Mouse (Mus musculus) hindbrain, embryonic 16.5 days (tissue): ENCODE measurements around the gene Gbx1. TPM values are rescaled to one million over a fixed set of nuclear protein-coding genes. Genes with fewer than 3 reads are reported as not detected.
"Not testable (repeated sequence)": the region's sequence is repeated elsewhere in the genome, so short reads cannot be mapped to it uniquely, and the experiment has no call there.

Source experiments
- ATAC-seq: fragments of 200-750 bp; cut with Nextera tagmentation; 2 replicates; pipeline ENCODE4 v1.8.0; 2017; ENCODE audit warnings: moderate TSS enrichment, moderate library complexity
- H3K27ac ChIP-seq: fragments of 300-500 bp; sonication (generic); 2 replicates; pipeline ENCODE4 v1.5.1; 2014; ENCODE audit warnings: low read depth, mild to moderate bottlenecking, control low read depth, low read length, moderate library complexity
- H3K27me3 ChIP-seq: fragments of 300-500 bp; sonication (generic); replicated peaks from 2 replicates; pipeline ENCODE4 v1.6.1; 2014; ENCODE audit warnings: low read length; ENCODE audit not compliant: control insufficient read depth, insufficient read depth
- H3K36me3 ChIP-seq: fragments of 300-500 bp; sonication (generic); 2 replicates; pipeline ENCODE4 v1.6.1; 2014; ENCODE audit warnings: mild to moderate bottlenecking, low read length, moderate library complexity, mixed read lengths; ENCODE audit not compliant: control insufficient read depth, insufficient read depth
- H3K4me1 ChIP-seq: fragments of 300-500 bp; sonication (generic); 2 replicates; pipeline ENCODE4 v1.6.1; 2014; ENCODE audit warnings: low read depth, low read length; ENCODE audit not compliant: control insufficient read depth, insufficient read depth
- H3K4me2 ChIP-seq: fragments of 300-500 bp; sonication (generic); 2 replicates; pipeline ENCODE4 v1.6.1; 2014; ENCODE audit warnings: mild to moderate bottlenecking, low read length, control low read depth, moderate library complexity
- H3K4me3 ChIP-seq: fragments of 300-500 bp; sonication (generic); 2 replicates; pipeline ENCODE4 v1.5.1; 2014; ENCODE audit warnings: mild to moderate bottlenecking, low read length, control low read depth, moderate library complexity
- H3K9ac ChIP-seq: fragments of 300-500 bp; sonication (generic); 2 replicates; pipeline ENCODE4 v1.6.1; 2014; ENCODE audit warnings: low read depth, mild to moderate bottlenecking, control low read depth, low read length, moderate library complexity
- H3K9me3 ChIP-seq: fragments of 300-500 bp; sonication (generic); 2 replicates; pipeline ENCODE4 v1.6.1; 2014; ENCODE audit warnings: mild to moderate bottlenecking, low read length, moderate library complexity; ENCODE audit not compliant: control insufficient read depth
- WGBS: fragments of 180-500 bp; shearing (Covaris S2); extraction: QIAGEN DNeasy Blood & Tissue Kit; methylation state at CpG from one replicate; pipeline ENCODE4 v1.1.7; 2014; 5-methylcytosine and 5-hydroxymethylcytosine counted together
- polyA plus RNA-seq: library from polyadenylated mRNA; unstranded; fragments of >200 nt; fragmentation: Nextera tagmentation; extraction: Ambion mirVana; gene quantifications from 2 replicates; pipeline ENCODE4 v1.2.1, GENCODE M21; 2015

Gbx1 gene
- 2.3 and 3.0 TPM in 2 replicates for polyA plus RNA-seq

DNA sequence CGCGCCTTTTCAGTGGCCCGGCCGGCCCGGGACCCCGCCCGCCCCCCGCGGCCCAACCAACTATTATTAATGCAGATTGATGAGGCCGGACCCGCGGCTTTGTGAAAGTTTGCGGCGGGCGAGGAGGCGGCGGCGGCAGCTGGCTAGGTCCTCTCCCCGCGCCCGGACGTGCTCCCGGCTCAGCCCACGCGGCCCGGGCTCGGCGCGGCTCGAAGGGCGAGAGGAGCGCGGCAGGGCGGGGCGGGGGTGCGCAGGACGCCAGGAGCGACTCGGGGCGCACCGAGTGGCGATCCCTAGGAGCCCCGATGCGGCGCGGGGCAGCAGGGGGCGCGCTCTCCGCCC lies at the start of gene Gbx1:
Gene Gbx1 (minus strand): TSS at position 314 of the 342 bp plus-strand sequence.
- H3K27ac ChIP-seq: no peak within 1 kb of the TSS
- peak within 1 kb of the TSS; percentile 59 for H3K9ac ChIP-seq
- H3K27me3 ChIP-seq: peaks cover 37% of the 10 kb centered on the region
- H3K9me3 ChIP-seq: no peaks in the 10 kb centered on the region
- WGBS: under 1% methylated on average over 31 of the region's 49 CpGs
- ATAC-seq: no peak
- H3K4me1 ChIP-seq: peaks cover 13% of the 10 kb centered on the region
- H3K4me3 ChIP-seq: peak within 1 kb of the TSS; percentile 57
- no peaks in the 10 kb centered on the region for H3K36me3 ChIP-seq
- peak within 1 kb of the TSS; percentile 97 for H3K4me2 ChIP-seq

DNA sequence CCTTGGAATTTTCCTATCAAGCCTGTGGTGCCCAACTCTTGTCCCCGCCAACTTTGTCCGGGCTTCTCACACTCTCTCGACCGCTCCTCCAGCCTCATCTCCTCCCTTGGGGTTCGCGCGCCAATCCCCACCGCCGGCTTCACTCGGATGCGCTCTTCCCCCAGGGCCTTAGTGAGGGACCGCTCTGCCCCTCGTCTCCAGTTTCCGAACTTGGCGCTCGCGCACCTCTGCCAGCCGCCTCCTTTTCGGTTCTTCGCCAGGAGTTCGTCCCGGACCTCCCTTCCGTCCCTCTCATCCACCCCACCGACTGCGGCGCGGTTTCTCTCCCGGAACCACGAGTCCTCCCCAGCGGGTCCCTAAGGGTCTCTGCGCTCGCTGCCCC lies 49.8 kb upstream of the Gbx1 start:
- Histone ChIP-seq H3K27ac (peak overlapping the region; percentile 74), H3K9me3 (no peaks in the 10 kb centered on the region), H3K36me3 (peaks cover 16% of the 10 kb centered on the region), H3K9ac (peak overlapping the region; percentile 65), H3K27me3 (no peaks in the 10 kb centered on the region), H3K4me2 (peak overlapping the region; percentile 96), H3K4me3 (peak overlapping the region; percentile 65), H3K4me1 (peaks cover 12% of the 10 kb centered on the region)
- peak; percentile 25 for ATAC-seq
- WGBS: under 1% methylated on average over 32 of the region's 32 CpGs

DNA sequence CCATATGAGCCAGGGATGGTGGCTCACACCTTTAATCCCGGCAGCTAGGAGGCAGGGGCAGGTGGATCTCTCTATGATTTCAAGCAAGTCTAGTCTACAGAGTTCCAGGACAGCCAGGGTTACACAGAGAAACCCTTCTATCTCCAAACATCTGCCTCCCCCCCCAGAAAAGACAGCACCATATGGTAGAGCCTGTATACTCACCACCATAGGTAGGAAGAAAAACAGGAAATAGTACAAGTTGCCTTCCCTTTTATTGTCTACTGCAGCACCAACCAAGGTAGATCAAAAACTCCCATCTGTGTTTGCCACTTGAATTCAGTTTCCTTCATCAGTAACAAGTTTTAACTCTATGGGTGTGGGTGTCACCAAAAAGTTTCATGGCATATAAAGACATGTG lies 48.9 kb upstream of the Gbx1 start:
- H3K4me2 ChIP-seq: peak overlapping the region; percentile 96
- no peaks in the 10 kb centered on the region for H3K9me3 ChIP-seq
- ATAC-seq: no peak
- no peaks in the 10 kb centered on the region for H3K27me3 ChIP-seq
- H3K4me1 ChIP-seq: peaks cover 12% of the 10 kb centered on the region
- peaks cover 24% of the 10 kb centered on the region for H3K36me3 ChIP-seq
- no peak overlapping the region for H3K27ac ChIP-seq
- no peak overlapping the region for H3K9ac ChIP-seq
- no peak overlapping the region; the same call in 1 of the 2 replicates for H3K4me3 ChIP-seq
- WGBS: 92% methylated on average over 1 of the region's 1 CpGs

DNA sequence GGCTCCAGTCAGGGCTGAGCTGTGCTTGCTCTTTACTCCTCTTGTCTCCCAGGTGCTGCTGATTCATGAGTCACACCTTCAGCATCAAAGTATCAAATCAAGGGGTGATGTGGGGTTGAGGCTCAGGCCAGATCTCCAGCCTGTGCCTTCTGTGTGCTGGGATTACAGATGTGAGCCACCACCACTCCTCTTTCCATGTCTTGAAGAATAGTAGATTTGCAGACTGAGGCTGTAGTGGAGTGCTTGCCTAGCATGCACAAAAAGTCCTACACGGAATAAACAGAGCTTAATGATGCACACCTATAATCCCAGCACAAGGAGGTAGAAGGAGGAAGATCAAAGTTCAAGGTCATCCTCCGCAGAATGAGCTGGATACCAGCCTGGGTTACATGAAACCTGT lies 29.7 kb upstream of the Gbx1 start, which contains the start of gene 4931409K22Rik:
Gene 4931409K22Rik (minus strand): TSS at position 101 of the 400 bp plus-strand sequence.
- no peaks in the 10 kb centered on the region for H3K27me3 ChIP-seq
- 84% methylated on average over 2 of the region's 2 CpGs for WGBS
- H3K4me3 ChIP-seq: no peak within 1 kb of the TSS
- H3K4me1 ChIP-seq: no peaks in the 10 kb centered on the region
- H3K9me3 ChIP-seq: peaks cover 3% of the 10 kb centered on the region; the same call in 1 of the 2 replicates
- H3K36me3 ChIP-seq: no peaks in the 10 kb centered on the region
- no peak for ATAC-seq
- H3K27ac ChIP-seq: no peak within 1 kb of the TSS
- no peak within 1 kb of the TSS for H3K4me2 ChIP-seq
- H3K9ac ChIP-seq: no peak within 1 kb of the TSS

DNA sequence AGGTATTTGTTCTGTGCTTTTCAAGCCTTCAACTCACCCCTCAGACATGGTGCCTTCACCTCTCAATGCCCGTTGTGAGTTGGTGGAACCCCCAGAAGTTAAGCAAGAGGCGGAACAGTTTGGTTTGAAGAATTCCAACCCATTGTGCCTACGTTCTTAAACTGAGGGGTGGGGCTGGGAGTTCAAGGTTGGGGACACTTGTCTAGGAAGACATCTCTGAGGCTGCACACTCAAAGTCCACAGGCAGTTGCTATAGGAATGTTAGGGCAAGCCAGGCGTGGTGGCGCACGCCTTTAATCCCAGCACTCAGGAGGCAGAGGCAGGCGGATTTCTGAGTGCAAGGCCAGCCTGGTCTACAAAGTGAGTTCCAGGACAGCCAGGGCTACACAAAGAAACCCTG lies 28.3 kb upstream of the Gbx1 start:
- not testable (repeated sequence) for H3K4me2 ChIP-seq, H3K27ac ChIP-seq, H3K4me3 ChIP-seq, H3K27me3 ChIP-seq, ATAC-seq, H3K9me3 ChIP-seq, H3K9ac ChIP-seq, H3K36me3 ChIP-seq
- 95% methylated on average over 7 of the region's 7 CpGs for WGBS
- peaks cover 12% of the 10 kb centered on the region for H3K4me1 ChIP-seq

DNA sequence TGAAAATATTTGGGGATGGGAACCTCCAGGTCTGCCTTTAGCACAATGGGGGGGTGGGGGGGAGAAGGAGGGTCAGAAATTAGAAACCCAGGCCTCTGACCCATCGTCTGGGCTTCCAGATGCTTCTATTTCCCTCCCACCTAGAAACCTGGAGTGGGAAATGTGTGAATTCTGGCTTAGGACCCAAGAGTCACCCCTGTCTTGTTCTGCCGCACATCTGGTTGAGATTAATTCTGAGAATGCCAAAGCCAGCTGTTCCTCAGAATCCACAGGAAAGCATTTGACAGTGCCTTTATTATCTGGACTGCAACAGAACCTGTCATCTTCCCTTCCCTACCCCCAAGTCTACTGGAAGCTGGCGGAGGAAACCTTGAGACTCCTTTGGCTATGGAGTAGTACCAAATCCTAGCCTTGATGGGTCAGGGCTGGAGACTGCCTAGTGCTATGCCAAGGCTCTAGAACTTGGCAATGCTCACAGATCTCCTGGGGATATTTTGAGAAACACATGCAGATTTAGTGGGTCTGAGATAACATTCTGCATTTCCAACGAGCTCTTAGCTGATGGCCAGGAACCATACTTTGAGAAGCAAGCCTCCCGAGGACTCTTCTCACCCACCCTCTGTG lies 26.7 kb upstream of the Gbx1 start:
- Histone ChIP-seq H3K27ac (no peak overlapping the region), H3K27me3 (no peaks in the 10 kb centered on the region), H3K9me3 (peaks cover 3% of the 10 kb centered on the region; the same call in 1 of the 2 replicates), H3K4me3 (no peak overlapping the region), H3K4me1 (peaks cover 12% of the 10 kb centered on the region), H3K9ac (no peak overlapping the region), H3K4me2 (no peak overlapping the region), H3K36me3 (no peaks in the 10 kb centered on the region)
- WGBS: 79% methylated on average over 5 of the region's 5 CpGs
- no peak for ATAC-seq

DNA sequence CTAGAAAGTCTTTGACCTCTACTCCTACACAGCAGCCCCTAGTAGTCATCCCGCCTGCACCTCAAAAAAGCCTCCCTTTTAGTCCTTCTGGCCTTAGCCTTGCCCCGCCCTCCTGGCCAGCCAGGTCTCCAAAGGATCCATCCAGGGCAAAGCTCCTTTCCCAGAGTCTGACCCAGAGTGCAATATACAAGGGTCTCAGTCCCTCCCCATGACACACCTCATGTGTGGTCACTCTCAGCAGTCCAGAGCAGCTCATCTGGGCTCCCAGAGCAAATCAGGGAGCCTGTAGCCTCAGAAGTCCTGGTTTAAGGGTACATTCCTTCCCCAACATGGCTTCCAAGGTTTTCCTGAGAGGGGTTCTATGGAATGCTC lies 24.3 kb upstream of the Gbx1 start:
- no peak overlapping the region for H3K27ac ChIP-seq
- H3K9me3 ChIP-seq: peaks cover 3% of the 10 kb centered on the region; the same call in 1 of the 2 replicates
- no peaks in the 10 kb centered on the region for H3K36me3 ChIP-seq
- peak overlapping the region; percentile 50 for H3K4me2 ChIP-seq
- H3K4me1 ChIP-seq: peaks cover 12% of the 10 kb centered on the region
- WGBS: 44% methylated on average over 2 of the region's 2 CpGs
- H3K27me3 ChIP-seq: no peaks in the 10 kb centered on the region
- H3K9ac ChIP-seq: no peak overlapping the region
- no peak overlapping the region for H3K4me3 ChIP-seq
- ATAC-seq: no peak

DNA sequence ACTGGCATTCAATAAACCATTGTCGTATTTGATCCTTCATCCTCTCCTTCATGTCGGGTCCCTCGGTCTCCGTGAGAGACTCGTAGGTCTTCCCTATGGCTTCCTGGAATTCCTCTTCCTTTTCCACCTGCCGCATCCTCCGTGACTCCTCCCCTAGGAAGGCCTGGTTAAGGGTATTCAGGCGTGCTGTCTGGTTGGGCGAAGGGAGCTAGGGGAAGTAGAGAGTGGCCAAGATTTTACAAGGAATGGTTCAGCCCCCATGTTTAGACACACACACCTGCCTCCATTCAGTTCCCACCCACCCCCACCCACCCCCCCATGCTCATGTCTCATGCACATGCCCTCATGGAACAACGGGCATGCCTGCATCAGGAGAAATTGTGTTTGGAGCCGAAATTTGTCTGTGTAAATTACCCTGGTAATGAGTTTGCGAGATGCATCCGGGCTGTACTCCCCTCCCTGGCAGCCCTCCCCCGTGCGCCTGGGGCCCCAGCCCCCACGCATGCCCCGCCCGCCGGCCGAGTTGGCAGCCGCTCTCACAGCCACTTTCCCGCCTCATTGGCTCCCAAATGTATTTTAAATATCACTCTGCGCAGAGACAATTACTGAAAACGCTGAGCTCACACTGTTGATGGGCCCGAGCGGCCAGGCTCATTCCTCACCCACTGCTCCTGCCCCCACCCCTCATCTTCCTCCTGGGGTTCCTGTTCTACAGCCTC lies 23.8 kb upstream of the Gbx1 start:
- Histone ChIP-seq H3K27ac (no peak overlapping the region), H3K9ac (peak overlapping the region; percentile 22; the same call in 1 of the 2 replicates), H3K36me3 (no peaks in the 10 kb centered on the region), H3K4me2 (peak overlapping the region; percentile 50), H3K4me3 (peak overlapping the region; percentile 12; the same call in 1 of the 2 replicates), H3K27me3 (no peaks in the 10 kb centered on the region), H3K4me1 (peaks cover 12% of the 10 kb centered on the region), H3K9me3 (no peaks in the 10 kb centered on the region; the same call in 1 of the 2 replicates)
- peak; percentile 83 for ATAC-seq
- WGBS: 29% methylated on average over 26 of the region's 26 CpGs

DNA sequence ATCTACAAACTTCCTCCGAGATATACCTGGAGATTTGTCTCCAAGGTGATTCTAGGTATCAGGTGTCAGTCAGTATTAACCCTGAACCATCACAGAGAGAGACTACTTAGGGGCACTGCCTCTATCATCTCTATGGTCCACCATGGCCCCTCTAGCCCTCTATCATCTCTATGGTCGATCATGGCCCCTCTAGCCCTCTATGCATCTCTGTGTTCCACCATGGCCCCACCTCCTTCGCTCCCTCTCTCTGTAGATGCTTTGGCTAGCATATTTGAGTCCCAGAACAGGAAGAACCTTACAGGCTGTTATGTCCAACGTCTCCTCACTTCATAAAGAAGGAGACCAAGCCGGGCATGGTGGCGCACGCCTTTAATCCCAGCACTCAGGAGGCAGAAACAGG lies 15.6 kb upstream of the Gbx1 start:
- Histone ChIP-seq H3K27ac (no peak overlapping the region), H3K27me3 (no peaks in the 10 kb centered on the region; the same call in 1 of the 2 replicates), H3K36me3 (no peaks in the 10 kb centered on the region), H3K4me2 (no peak overlapping the region), H3K4me1 (peaks cover 4% of the 10 kb centered on the region), H3K9me3 (no peaks in the 10 kb centered on the region), H3K4me3 (no peak overlapping the region), H3K9ac (no peak overlapping the region)
- WGBS: 82% methylated on average over 7 of the region's 7 CpGs
- ATAC-seq: no peak
